Mouse (Mus musculus) forebrain, embryonic 15.5 days (tissue): ENCODE results near the gene Pcbd1. TPM values are rescaled to one million over a fixed set of nuclear protein-coding genes. Genes with fewer than 3 reads are reported as not detected.

Experiments used
- ATAC-seq: fragments of 200-750 bp; cut with Nextera tagmentation; replicated peaks from 2 replicates; pipeline ENCODE4 v1.8.0; 2017; ENCODE audit warnings: mild to moderate bottlenecking, moderate TSS enrichment, moderate library complexity
- H3K27ac ChIP-seq: fragments of 300-500 bp; sonication (generic); replicated peaks from 2 replicates; pipeline ENCODE4 v1.5.1; 2015; ENCODE audit warnings: mild to moderate bottlenecking, inconsistent platforms
- H3K27me3 ChIP-seq: fragments of 300-500 bp; sonication (generic); 2 replicates; pipeline ENCODE4 v1.6.1; 2015; ENCODE audit warnings: inconsistent platforms
- H3K36me3 ChIP-seq: fragments of 300-500 bp; sonication (generic); 2 replicates; pipeline ENCODE4 v1.6.1; 2015; ENCODE audit warnings: mild to moderate bottlenecking, inconsistent platforms
- H3K4me1 ChIP-seq: fragments of 300-500 bp; sonication (generic); 2 replicates; pipeline ENCODE4 v1.6.1; 2015; ENCODE audit warnings: inconsistent platforms
- H3K4me2 ChIP-seq: fragments of 300-500 bp; sonication (generic); replicated peaks from 2 replicates; pipeline ENCODE4 v1.6.1; 2015; ENCODE audit warnings: mild to moderate bottlenecking, inconsistent platforms
- H3K4me3 ChIP-seq: fragments of 300-500 bp; sonication (generic); 2 replicates; pipeline ENCODE4 v1.5.1; 2015; ENCODE audit warnings: mild to moderate bottlenecking, inconsistent platforms
- H3K9ac ChIP-seq: fragments of 300-500 bp; sonication (generic); replicated peaks from 2 replicates; pipeline ENCODE4 v1.6.1; 2015; ENCODE audit warnings: mild to moderate bottlenecking, inconsistent platforms
- H3K9me3 ChIP-seq: fragments of 300-500 bp; sonication (generic); 2 replicates; pipeline ENCODE4 v1.6.1; 2016; ENCODE audit warnings: inconsistent platforms
- WGBS: fragments of 180-500 bp; shearing (Covaris S2); methylation state at CpG from one replicate; pipeline ENCODE4 v1.1.7; 2015; ENCODE audit warnings: mixed read lengths; 5-methylcytosine and 5-hydroxymethylcytosine counted together
- polyA plus RNA-seq: library from polyadenylated mRNA; unstranded; fragments of >200 nt; fragmentation: Nextera tagmentation; extraction: Ambion mirVana; gene quantifications from 2 replicates; pipeline ENCODE4 v1.2.1, GENCODE M21; 2015

Gene Pcbd1
- polyA plus RNA-seq, 1 experiment from 2014 or later, result 16.5 TPM

GRCm38 (mm10) chr10:61068436-61069192, 20.5 kb upstream of the Pcbd1 start:
- Histone ChIP-seq H3K4me1 (0 out of 2 replicates have a peak, but pooled peaks cover 5% of the 10 kb centered on the region), H3K4me2 (no peak overlapping the region), H3K9me3 (no peaks in the 10 kb centered on the region), H3K4me3 (no peak overlapping the region), H3K27me3 (no peaks in the 10 kb centered on the region), H3K36me3 (no peaks in the 10 kb centered on the region), H3K9ac (no peak overlapping the region), H3K27ac (no peak overlapping the region)
- peak; percentile 39; the same call in 1 of the 2 replicates for ATAC-seq
- 6% methylated on average over 8 of the region's 8 CpGs for WGBS

- Histone ChIP-seq H3K36me3 (no peaks in the 10 kb centered on the region), H3K9ac (no peak overlapping the region), H3K27me3 (no peaks in the 10 kb centered on the region), H3K4me3 (no peak overlapping the region), H3K27ac (no peak overlapping the region), H3K4me2 (no peak overlapping the region), H3K9me3 (no peaks in the 10 kb centered on the region), H3K4me1 (0 out of 2 replicates have a peak, but pooled peaks cover 5% of the 10 kb centered on the region)
- ATAC-seq, result no peak
- WGBS, result 9% methylated on average over 13 of the region's 13 CpGs
Observed at GRCm38 (mm10) chr10:61069248-61069647, 19.9 kb upstream of the Pcbd1 start.

GRCm38 (mm10) chr10:61072324-61072723, 16.8 kb upstream of the Pcbd1 start:
- 15% methylated on average over 16 of the region's 16 CpGs for WGBS

GRCm38 (mm10) chr10:61074643-61075042, 14.5 kb upstream of the Pcbd1 start:
- no peaks in the 10 kb centered on the region for H3K36me3 ChIP-seq
- H3K27ac ChIP-seq, result no peak overlapping the region
- H3K27me3 ChIP-seq, result no peaks in the 10 kb centered on the region
- no peaks in the 10 kb centered on the region for H3K4me1 ChIP-seq
- ATAC-seq, result no peak
- no peaks in the 10 kb centered on the region for H3K9me3 ChIP-seq
- no peak overlapping the region for H3K9ac ChIP-seq
- no peak overlapping the region for H3K4me2 ChIP-seq
- WGBS, result 0% methylated on average over 1 of the region's 1 CpGs
- no peak overlapping the region for H3K4me3 ChIP-seq

More at GRCm38 (mm10) chr10:61072324-61072723, 16.8 kb upstream of the Pcbd1 start:
- no peak overlapping the region for H3K27ac ChIP-seq
- no peaks in the 10 kb centered on the region for H3K9me3 ChIP-seq
- H3K9ac ChIP-seq, result no peak overlapping the region
- H3K4me2 ChIP-seq, result no peak overlapping the region
- ATAC-seq, result no peak
- no peaks in the 10 kb centered on the region for H3K36me3 ChIP-seq
- no peak overlapping the region for H3K4me3 ChIP-seq
- H3K27me3 ChIP-seq, result no peaks in the 10 kb centered on the region
- H3K4me1 ChIP-seq, result no peaks in the 10 kb centered on the region

GRCm38 (mm10) chr10:61075607-61076006, 13.5 kb upstream of the Pcbd1 start:
- no peak overlapping the region for H3K27ac ChIP-seq
- WGBS, result 96% methylated on average over 3 of the region's 3 CpGs
- H3K36me3 ChIP-seq, result no peaks in the 10 kb centered on the region
- no peak for ATAC-seq
- H3K9ac ChIP-seq, result no peak overlapping the region
- peaks cover 7% of the 10 kb centered on the region; the same call in 1 of the 2 replicates for H3K4me1 ChIP-seq
- no peaks in the 10 kb centered on the region for H3K27me3 ChIP-seq
- no peak overlapping the region for H3K4me2 ChIP-seq
- H3K4me3 ChIP-seq, result no peak overlapping the region
- H3K9me3 ChIP-seq, result no peaks in the 10 kb centered on the region

- Histone ChIP-seq H3K4me2 (peak overlapping the region; percentile 38), H3K4me1 (peaks cover 7% of the 10 kb centered on the region; the same call in 1 of the 2 replicates), H3K36me3 (no peaks in the 10 kb centered on the region), H3K27me3 (no peaks in the 10 kb centered on the region), H3K9me3 (no peaks in the 10 kb centered on the region), H3K27ac (peak overlapping the region; percentile 42), H3K4me3 (peak overlapping the region; percentile 12; the same call in 1 of the 2 replicates), H3K9ac (no peak overlapping the region)
- 37% methylated on average over 14 of the region's 14 CpGs for WGBS
- ATAC-seq, result peak; percentile 99
Observed at GRCm38 (mm10) chr10:61080227-61080930, 8.8 kb upstream of the Pcbd1 start.

GRCm38 (mm10) chr10:61080931-61081255, 8.2 kb upstream of the Pcbd1 start:
- Histone ChIP-seq H3K9ac (no peak overlapping the region), H3K36me3 (no peaks in the 10 kb centered on the region), H3K27me3 (no peaks in the 10 kb centered on the region), H3K4me1 (peaks cover 7% of the 10 kb centered on the region; the same call in 1 of the 2 replicates), H3K27ac (no peak overlapping the region; the same call in 1 of the 2 replicates), H3K9me3 (no peaks in the 10 kb centered on the region), H3K4me3 (no peak overlapping the region), H3K4me2 (0 out of 2 replicates have a peak overlapping the region, but pooled peaks have one; percentile 38)
- WGBS, result 94% methylated on average over 11 of the region's 11 CpGs
- ATAC-seq, result no peak

- no peak overlapping the region for H3K9ac ChIP-seq
- H3K27ac ChIP-seq, result no peak overlapping the region
- no peaks in the 10 kb centered on the region for H3K36me3 ChIP-seq
- 96% methylated on average over 2 of the region's 2 CpGs for WGBS
- H3K4me3 ChIP-seq, result no peak overlapping the region
- peaks cover 18% of the 10 kb centered on the region for H3K4me1 ChIP-seq
- ATAC-seq, result no peak
- no peaks in the 10 kb centered on the region for H3K9me3 ChIP-seq
- no peaks in the 10 kb centered on the region for H3K27me3 ChIP-seq
- H3K4me2 ChIP-seq, result no peak overlapping the region
Observed at GRCm38 (mm10) chr10:61085364-61085763, 3.8 kb upstream of the Pcbd1 start.

GRCm38 (mm10) chr10:61086502-61086901, 2.6 kb upstream of the Pcbd1 start:
- H3K27me3 ChIP-seq, result no peaks in the 10 kb centered on the region
- 25% methylated on average over 3 of the region's 3 CpGs for WGBS
- H3K27ac ChIP-seq, result peak overlapping the region; percentile 51
- no peak overlapping the region for H3K4me3 ChIP-seq
- H3K9me3 ChIP-seq, result no peaks in the 10 kb centered on the region
- ATAC-seq, result peak; percentile 62; the same call in 1 of the 2 replicates
- peaks cover 17% of the 10 kb centered on the region for H3K4me1 ChIP-seq
- H3K9ac ChIP-seq, result no peak overlapping the region
- H3K4me2 ChIP-seq, result no peak overlapping the region
- H3K36me3 ChIP-seq, result no peaks in the 10 kb centered on the region

GRCm38 (mm10) chr10:61088468-61088867, 663 bp upstream of the Pcbd1 start:
- no peaks in the 10 kb centered on the region for H3K36me3 ChIP-seq
- no peaks in the 10 kb centered on the region for H3K27me3 ChIP-seq
- no peak overlapping the region for H3K27ac ChIP-seq
- H3K9me3 ChIP-seq, result no peaks in the 10 kb centered on the region
- no peak overlapping the region for H3K4me3 ChIP-seq
- WGBS, result 94% methylated on average over 3 of the region's 3 CpGs
- peaks cover 17% of the 10 kb centered on the region for H3K4me1 ChIP-seq
- H3K9ac ChIP-seq, result no peak overlapping the region
- no peak overlapping the region for H3K4me2 ChIP-seq
- no peak for ATAC-seq

- ATAC-seq, result no peak
- 89% methylated on average over 6 of the region's 6 CpGs for WGBS
- no peak overlapping the region for H3K27ac ChIP-seq
- no peaks in the 10 kb centered on the region for H3K27me3 ChIP-seq
- H3K9me3 ChIP-seq, result no peaks in the 10 kb centered on the region
- H3K4me3 ChIP-seq, result no peak overlapping the region
- H3K9ac ChIP-seq, result no peak overlapping the region
- H3K36me3 ChIP-seq, result no peaks in the 10 kb centered on the region
- H3K4me2 ChIP-seq, result no peak overlapping the region
- H3K4me1 ChIP-seq, result peaks cover 11% of the 10 kb centered on the region
Observed at GRCm38 (mm10) chr10:61091866-61092265, 2.7 kb downstream of the Pcbd1 start.

- Histone ChIP-seq H3K27ac (no peak overlapping the region), H3K4me3 (no peak overlapping the region), H3K4me1 (no peaks in the 10 kb centered on the region), H3K4me2 (no peak overlapping the region), H3K9ac (no peak overlapping the region), H3K9me3 (no peaks in the 10 kb centered on the region), H3K27me3 (no peaks in the 10 kb centered on the region), H3K36me3 (peaks cover 94% of the 10 kb centered on the region)
- 75% methylated on average over 3 of the region's 3 CpGs for whole genome bisulfite sequencing
- ATAC-seq, result no peak
Observed at GRCm38 (mm10) chr10:61103564-61104114, 14.5 kb downstream of the Pcbd1 start.
